Mouse (Mus musculus) adrenal gland, postnatal 14 days (tissue): ENCODE measurements around the gene Rpl10-ps3. TPM values are rescaled to one million over a fixed set of nuclear protein-coding genes. Genes with fewer than 3 reads are reported as not detected.
A peak's percentile ranks its signal among the peaks of the same experiment; 100 is the strongest.

ENCODE experiments used
- DNase-seq: peaks from one replicate; pipeline ENCODE4 v3.0.0; 2021; ENCODE audit warnings: mixed read lengths
- long read RNA-seq, 2 experiments: library from polyadenylated mRNA; stranded (forward); transcript quantifications; one replicate each; pipeline ENCODE4 v2.0.0; 2021
- total RNA-seq: library from RNA; stranded (reverse); gene quantifications from 2 replicates; pipeline ENCODE4 v1.2.3, GENCODE M21; 2021

Gene Rpl10-ps3
- 879 and 1,024 TPM in 2 replicates for total RNA-seq
- long read RNA-seq, experiment 1, transcript Rpl10-ps3-201 (1 exons, 768 nt) = major isoform, 290 of 290 reads
- long read RNA-seq, experiment 1, partial matches to known transcripts = 0 of 290 reads
- long read RNA-seq, experiment 1, other reads (novel, unspliced or antisense) = 0 of 290 reads
- long read RNA-seq, experiment 2, transcript Rpl10-ps3-201 (1 exons, 768 nt) = major isoform, 227 of 227 reads
- long read RNA-seq, experiment 2, partial matches to known transcripts = 0 of 227 reads
- long read RNA-seq, experiment 2, other reads (novel, unspliced or antisense) = 0 of 227 reads

DNA sequence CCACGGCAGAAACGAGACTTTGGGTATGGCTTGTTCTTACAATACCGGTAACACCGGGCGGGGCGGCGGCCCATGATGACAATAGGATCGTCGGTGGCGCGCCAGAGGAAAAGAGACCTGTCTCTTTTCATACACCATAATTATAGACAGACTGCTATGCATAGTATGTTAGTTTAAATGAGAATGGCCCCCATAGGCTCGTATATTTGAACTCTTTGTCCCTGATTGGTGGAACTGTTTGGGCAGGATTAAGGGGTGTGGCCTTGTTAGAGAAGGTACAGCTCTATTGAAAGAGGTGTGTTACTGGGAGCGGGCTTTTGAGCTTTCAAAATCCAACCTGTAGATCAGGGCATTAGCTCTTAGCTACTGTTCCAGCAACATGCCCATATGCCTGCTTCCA, at the start of gene Rpl10-ps3:
Gene Rpl10-ps3 (minus strand): TSS at position 101 of the 400 bp plus-strand sequence.
- no peak for DNase-seq

GRCm38 (mm10) chr9:50375598-50375997, 30.8 kb upstream of the Rpl10-ps3 start:
- DNase-seq = peak; percentile 6

DNA sequence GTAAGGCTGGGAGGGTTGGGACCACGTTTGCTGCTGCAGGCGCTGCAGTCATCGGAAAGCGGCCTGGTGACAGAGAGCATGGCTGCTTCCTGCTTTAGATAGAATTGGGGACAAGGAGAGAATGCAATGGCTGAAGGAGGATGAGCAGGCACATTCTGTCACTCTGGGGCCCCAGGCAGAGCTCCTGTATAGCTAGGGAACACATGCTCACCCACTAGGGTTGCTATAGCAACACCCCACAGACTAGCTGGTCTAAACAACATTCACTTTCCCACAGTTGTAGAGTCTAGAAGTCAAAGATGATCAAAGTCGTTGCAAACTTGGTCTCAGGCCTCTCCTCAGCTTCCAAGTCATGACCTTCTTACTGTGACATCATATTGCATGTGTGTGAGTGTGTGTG, 29.9 kb upstream of the Rpl10-ps3 start:
- no peak for DNase-seq

GRCm38 (mm10) chr9:50368551-50369297, 24.0 kb upstream of the Rpl10-ps3 start:
- DNase-seq = no peak

GRCm38 (mm10) chr9:50365059-50365780, 20.5 kb upstream of the Rpl10-ps3 start:
- peak; percentile 58 for DNase-seq

DNA sequence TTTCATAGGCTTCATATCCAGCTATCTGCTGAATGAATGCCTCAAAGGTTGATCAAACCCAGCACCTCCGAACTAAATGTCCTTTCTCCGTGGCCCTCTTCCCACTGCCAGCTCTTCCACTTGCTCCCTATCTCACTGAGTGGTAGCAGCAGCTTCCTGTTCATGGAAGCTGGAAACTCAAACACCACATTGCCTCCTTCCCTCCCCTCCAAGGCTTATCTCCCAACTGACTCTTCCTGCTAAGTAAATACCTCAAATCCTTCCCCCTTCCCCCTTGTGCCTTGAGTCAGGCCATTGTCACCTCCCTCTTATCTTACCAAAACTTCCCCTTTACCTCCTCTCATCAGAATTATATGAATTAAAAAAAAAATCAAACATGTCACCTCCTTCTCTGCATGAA, 19.2 kb upstream of the Rpl10-ps3 start:
- no peak for DNase-seq

DNA sequence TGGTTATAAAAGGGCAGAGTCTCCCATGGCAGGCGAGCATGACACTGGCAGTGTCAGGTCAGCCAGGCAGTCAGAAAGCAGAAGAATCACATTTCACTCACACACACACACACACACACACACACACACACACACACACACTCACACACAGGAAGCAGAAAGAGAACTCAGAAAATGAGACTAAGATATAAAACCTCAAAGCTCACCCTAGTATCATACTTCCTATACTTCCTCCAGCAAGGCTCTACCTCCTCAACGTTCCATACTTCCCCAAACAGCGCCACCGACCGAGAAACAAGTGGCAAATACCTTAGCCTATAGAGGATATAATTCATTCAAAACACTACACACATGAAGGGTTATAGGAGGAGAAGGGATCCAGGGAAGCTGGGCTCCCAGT, 18.5 kb upstream of the Rpl10-ps3 start:
- DNase-seq = no peak

DNA sequence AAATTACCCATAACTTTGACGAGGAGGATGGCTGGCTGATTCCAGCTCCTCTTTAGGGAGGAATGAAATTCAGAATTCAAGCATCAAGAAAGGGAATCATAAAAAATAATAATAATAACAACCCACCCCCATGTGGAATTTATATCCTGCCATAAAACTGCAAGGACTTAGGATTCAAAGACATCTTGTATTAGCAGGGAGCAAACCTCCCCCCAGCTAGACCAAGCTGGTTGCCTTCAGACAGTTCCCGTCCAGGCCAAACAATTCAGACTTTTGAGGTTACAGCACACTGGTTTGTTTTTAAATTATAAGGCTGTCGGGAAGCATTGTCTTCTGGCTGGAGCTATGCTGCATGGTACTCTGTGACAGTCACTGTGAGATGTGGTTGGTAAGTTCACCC, 17.8 kb upstream of the Rpl10-ps3 start:
- no peak for DNase-seq

DNA sequence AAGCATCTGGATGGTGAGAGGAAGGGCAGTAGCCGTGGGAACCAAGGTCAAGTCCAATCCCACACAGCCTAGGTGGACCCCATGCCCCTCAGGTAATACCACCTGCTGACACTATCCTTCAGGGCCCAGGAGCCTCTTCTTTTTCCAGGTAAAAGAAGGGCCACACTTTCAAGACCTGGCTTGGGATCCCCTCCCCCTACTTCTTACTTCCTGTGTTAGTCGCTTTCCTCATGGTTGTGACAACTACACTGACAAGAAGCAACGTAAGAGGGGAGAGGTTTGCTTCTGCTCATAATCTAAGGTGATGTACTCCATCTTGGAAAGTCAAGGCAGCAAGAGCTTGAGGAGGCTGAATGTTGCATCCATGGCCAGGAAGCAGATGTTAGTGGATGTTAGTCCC, 15.6 kb upstream of the Rpl10-ps3 start:
- no peak for DNase-seq

DNA sequence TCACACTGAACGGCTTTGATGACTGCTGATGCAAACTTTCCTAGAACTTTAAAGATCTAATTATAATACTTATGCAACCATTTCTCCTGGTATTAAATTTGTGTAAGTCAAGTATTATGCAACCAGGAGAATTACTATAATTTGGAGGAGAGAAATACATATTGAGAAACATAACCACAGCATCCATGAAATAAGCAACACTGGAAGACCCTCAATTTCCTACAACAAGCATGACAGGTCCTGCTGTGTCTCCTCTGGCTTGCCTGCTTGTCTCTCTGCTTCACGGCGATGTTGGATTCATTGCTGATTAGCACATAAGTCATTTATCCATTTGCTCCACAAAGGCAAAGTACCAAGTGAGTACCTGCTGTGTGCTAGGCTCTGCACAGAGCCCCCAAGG, 12.6 kb upstream of the Rpl10-ps3 start:
- DNase-seq = no peak

DNA sequence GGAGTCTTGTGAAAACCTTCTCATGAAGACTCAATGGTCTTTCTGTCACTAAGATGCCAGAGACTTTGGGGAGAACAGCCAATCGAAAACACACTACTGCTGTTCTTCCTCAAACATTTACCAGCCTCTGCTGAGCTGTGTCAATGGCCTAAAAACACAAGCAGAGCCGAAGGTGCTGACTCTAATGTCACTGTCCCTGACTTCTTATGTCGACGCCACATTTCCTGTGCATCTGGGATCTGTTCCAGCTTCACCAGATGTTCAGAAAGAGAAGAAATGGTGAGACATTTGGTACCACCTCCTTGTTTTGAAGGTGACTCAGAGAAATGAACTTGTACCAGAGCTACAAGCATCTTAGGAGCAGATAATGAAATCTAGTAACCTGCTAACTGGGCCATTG, 7.0 kb upstream of the Rpl10-ps3 start:
- DNase-seq = no peak

GRCm38 (mm10) chr9:50350571-50350970, 5.8 kb upstream of the Rpl10-ps3 start:
- no peak for DNase-seq

DNA sequence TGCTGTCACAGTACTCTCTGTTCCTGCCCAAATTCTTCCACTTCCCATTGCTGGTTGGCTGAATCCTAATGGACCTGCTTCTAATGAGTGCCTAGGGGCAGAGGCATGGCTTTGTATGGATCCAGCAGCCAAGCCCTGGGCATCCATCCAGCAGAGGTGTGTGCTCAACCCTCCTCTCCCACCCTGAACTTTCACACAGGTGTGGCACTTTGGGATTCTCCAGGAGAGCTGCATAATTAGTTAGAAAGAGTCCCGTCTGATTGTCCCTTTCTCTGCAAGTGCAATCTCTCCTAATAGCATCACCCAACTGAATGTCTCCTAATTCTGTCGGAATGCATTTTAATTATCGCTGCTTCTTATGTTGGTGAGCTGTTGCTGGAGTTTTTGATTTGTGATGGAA, 4.4 kb upstream of the Rpl10-ps3 start:
- no peak for DNase-seq

DNA sequence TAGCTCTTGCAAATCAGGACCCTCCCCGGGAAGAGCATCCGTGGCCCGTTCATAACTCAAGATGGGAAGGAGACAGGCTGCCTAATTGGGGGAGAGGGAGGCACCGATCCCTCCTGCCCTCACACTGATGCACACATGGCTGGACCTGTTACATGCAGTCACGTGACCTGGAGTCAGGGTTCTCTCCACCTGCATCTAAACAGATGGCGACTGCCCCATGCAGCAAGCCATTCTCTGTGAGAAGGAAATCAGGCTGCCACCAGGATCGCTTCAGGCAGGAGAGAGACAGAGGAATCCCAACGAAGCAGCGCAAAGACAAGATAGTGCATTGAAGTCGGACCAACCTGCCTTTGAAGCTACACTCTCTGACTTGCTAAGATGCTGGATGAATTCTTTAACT, 3.5 kb upstream of the Rpl10-ps3 start:
- DNase-seq = no peak

GRCm38 (mm10) chr9:50335539-50336325, 9.0 kb downstream of the Rpl10-ps3 start:
- no peak for DNase-seq

DNA sequence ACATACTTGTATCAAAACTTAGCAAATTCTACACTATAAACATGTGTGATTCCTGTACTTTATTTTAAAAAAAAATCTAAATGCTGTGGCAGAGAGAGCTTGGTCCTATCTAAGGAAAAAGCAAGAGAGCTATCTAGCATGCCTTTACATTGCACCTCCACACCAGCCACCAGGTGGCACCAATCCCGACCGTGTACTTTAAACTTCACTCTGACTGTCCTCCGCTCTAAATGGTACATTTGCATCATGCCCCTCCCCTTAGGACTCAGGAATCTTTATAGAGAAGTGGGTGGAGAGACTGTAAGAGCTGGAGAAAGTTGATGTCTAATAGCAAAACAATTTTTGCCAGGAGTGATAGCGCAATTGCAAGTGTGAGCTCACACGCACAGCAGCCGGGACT, 11.4 kb downstream of the Rpl10-ps3 start:
- peak; percentile 65 for DNase-seq

- no peak for DNase-seq
These were observed 20.2 kb downstream of the Rpl10-ps3 start for GRCm38 (mm10) chr9:50324355-50325225.

DNA sequence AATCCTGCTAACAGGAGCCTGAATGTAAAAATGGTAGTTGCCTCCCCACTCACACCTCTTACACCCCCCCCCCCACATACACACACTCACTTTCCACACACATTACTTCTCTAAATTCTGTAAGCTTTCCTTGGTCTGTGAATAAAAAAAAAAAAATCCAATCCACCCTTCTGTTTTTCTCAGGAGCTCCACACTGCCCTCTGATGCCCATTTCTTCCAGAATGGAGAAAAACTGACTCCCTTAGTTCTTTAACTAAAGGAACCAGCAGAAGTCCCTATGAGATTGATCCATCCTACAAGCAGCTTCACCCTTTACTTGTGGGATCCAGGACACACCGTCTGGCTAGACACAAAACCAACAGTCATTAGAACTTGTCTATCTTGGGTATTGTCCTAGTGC, 24.0 kb downstream of the Rpl10-ps3 start:
- no peak for DNase-seq

DNA sequence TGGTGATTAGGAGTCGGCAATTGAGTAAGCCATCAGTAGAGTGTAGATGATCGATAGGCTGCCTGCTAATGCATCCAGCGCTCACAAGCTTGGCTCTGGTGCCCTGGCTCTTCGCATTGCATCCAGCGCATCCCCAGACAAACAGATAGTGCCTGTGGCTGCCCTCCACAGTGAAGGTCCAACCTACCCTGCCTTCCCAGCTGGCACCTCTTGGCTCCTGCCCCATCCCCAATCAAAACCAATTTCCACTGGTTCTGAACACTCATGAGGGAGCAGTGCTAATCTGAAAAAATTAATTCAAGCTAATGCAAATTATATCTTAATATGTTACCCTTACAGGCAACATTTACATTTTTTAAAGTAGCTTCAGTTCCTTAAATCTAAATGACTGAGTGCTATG, 25.3 kb downstream of the Rpl10-ps3 start:
- no peak for DNase-seq

GRCm38 (mm10) chr9:50317299-50317698, 27.5 kb downstream of the Rpl10-ps3 start:
- no peak for DNase-seq

DNA sequence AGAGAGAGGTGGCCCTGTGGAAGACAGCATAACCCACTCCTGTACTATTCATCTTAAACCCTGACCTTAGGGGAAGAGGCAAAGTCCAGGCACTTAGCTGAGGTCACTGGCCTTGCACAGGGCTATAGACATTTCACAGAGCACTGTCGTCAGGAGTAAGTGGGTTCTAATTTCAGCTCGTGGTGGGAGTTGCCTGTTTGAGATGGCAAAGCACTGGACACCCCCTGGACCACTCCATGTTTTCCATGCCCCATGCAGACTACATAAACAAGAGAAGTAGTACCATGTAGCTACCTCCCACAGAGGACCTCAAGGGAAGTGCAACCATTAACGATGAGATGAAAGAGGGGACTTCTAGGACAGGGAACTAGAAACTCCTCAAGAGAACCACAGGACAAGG, 29.1 kb downstream of the Rpl10-ps3 start:
- DNase-seq = no peak
